Mouse (Mus musculus) right cerebral cortex, postnatal 14 days (tissue): ENCODE results near the gene Mipep.

ENCODE experiments used
- DNase-seq: peaks from one replicate; pipeline ENCODE4 v3.0.0; 2022

Gene Mipep

DNA sequence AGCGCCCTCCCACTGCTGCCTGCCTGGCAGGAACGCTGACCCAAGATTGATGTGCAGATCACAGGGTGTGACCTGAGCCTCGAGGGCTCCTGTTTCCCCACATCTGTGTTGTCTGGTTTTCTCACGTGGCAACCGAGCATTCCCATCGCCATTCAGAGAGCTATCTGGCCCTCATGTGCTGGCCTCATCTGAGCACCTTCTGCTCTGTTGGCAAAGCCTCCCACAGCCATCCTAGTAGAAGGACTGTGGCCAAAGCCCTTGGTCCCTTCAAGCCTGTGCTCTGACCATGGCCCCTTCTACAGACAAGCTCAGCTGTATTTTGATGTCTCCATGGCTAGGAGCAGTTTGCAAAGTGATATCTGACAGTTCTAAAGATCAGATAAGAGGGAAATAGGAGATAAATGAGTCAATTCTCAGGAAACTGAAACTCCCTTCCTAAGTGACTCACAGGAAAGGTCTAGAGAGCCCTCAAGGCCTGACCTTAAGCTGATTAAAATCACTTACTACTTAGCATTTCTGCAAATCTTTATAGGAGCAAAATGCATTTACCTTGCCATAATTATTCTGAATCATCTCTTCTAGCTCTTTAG is 101.1 kb downstream of the Mipep start:
- no peak for DNase-seq

DNA sequence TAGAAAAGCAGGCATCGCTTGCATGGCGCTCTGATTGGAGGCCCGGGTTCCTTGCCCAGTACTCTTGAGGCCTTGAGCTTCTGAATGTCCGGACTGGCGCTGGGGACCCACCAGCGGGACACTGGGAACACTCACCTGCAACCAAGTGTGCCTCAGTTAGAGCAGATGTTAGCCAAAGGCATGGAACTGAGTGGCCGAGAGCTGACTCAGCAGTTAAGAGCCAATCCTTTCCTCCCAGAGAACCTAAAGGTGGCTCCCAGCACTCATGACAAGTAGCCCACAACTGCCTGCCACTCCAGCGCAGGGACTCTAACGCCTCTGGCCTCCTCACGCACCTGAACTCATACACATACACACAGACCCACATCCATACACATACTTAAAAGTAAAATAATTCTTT is 109.5 kb downstream of the Mipep start:
- no peak for DNase-seq

DNA sequence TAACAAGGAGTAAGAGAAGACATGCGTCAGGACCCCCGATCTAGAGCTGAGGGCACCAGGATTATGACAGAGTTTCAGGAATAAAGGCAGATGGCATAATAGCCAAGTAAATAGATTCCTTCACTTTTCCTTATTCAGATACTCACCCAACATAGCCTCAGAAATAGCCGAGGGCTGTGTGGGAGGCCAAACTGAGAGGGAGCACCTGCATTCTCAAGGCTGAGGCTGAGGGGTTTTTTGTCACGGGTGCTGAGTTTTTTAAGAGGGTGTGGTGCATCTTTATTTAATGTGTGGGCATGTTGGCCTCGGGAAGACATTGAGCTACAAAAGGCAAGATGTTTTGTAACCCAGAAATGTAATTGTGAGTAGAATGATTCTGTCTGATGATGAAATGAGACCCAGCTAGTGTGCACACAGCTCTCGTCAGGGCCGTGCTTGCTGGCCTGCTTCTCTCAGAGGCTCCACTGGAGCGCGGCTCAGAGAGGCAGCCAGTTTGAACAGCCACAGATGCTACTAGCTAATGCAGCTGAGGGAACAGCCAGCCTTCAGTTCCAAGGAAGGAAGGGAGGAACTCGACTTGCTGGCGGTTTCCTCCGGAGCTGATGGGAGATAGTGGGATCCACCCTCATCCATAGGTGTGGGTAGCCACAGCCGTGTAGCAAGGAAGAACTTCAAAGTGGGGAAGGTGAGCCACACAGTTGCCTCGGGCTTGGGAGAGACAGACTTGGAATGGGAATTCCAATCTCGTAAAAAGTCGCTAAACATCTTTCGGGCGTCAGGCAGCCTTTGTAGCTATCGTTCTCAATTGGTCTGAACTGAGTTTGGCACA is 111.0 kb downstream of the Mipep start:
- DNase-seq = peak; percentile 38

DNA sequence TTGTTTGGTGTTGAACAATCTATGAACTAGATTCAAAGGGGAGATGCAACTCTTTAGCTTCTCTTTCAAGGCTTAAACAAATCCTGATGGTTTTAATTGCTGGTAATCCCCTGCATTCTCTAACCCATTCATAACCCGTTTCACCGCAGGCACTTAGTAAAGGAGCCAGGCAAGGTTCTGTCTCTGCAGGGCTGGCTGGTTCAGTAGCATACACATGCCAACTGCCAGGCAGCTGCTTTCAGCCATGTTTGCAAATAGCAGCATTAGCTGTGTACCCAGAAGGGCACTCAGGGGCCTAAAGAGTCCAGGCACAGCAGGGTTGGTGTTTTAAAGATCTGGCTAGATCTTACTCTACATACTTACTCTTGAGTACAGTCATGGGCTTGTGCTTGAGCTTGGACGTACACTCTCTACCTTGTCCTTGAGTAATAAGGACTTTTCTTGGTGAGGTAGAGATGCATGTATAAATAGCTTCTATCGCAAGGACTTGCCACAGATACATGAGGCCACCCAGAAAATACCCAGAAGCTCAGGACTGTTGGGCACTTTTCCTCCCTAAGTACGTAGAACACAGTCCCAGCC is 113.8 kb downstream of the Mipep start:
- DNase-seq = no peak

DNA sequence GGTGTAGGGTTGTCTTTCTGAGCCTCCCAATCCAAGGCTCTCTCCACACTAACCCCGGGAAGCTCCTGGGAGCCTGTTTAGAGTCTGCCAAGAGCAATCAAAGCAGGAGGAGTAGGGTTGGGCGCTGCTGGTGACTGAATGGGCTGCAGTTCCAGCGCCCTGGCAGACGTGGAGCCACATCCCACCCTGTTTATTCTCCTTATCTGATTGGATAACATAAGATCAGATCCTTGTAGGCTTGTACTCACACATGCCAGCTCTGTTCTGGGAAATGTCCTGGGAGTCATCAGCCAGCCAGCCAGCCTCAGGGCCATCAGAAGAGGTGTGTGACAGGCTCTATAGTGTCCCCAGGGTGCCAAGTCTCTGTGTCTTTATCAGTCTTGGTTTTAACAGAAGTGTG is 120.1 kb downstream of the Mipep start:
- no peak for DNase-seq

DNA sequence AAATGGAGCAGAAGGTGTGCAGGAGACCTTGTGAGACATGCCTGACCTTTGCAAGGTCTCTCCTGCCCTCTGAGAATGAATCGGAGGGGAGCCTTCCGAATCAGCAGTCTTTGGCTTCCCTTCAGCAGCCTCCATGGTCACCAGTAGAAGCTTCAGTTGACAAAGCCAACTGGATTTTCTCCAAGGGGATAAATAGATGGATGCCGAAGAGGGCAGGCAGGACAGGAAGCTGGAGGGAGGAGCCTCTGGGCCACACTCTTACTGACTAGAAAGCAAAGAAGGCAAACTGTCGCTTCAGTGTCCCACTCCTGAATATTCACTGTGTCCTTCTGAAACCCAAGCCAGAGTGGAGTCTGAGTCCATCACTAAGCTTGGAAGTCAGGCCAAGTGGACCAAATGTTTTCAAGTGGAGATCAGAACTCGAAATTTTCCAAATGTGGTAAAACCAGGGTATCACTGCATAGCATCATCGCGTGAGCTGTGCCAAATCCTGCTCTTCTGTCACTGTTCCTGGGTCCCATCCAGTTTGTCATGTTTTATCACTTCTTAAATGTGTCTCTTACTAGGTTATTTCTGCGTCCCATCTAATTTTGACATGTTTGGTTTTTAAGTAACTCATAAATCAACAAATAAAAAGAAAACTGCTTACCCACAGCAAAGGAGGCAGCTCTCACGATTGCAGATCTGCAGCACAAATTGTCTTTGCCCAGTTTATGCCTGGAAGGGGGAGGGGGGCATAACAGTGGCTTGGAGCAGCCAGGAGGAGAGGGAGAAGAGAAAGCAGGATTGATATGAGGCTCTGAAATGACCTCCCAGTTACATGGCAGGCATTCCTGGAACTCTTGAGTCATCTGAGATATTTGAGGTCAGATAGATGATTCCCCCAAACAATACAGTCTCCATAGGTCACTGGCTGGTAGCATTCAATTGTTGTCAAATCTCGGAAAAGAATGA is 122.3 kb downstream of the Mipep start:
- no peak for DNase-seq

DNA sequence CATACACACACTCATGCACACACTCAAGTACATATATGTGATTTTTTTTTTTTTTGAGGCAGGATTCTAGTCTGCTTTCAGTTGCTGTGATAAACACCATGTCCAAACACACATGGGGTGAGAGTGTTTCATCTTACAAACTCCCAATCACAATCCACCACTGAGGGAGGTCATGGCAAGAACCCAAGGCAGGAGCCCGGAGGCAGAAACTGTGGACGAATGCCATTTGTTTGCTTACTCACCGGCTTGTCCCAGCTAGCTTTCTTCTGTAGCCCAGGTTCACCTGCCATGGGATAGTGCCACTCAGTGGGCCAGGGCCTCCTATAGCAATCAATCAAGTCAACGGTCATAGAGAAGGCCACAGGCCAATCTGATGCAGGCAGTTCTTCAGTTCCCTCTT is 125.0 kb downstream of the Mipep start:
- DNase-seq = no peak

DNA sequence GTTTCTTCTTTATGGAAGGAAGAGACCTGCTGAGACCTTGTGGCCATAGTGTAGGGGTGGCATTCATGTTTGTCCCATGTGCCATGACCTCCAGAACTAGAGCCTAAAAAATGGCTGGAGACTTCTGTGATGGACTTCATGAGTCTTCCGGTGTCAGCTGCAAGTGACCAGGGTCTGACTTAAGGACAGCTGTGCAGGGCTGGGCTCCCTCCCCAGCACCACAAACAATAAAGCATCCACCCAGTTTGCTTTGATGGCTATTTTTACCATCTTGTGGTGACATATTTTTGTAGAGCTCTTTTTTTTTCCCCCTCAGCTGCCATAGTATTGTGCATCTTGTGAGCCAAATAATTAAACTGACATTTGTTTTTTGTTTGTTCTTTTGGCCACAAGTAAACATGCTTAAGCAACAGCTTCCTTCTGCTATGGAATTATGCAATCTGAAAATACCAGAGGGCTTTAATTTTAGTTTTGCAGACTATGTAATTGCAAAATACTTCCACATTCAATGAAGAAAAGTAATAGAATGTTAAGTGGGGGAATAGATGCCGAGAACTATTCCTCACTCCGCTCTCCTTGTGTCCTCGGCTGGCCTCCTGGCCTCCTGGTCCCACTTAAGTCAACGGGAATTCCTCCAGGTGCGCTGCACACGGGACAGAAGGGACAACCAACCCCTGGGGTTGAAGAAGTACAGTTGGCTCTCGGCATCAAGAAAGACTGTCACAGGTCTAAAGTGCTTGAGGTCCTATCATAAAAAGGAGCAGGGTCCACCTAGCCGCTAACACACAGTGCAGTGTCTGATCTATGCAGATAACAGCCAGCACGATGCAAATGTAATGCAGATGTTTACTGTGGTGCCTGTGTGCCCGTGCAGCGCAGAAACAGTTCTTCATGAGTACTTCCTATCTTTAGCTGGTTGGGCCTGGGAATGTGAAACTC is 126.4 kb downstream of the Mipep start:
- no peak for DNase-seq

DNA sequence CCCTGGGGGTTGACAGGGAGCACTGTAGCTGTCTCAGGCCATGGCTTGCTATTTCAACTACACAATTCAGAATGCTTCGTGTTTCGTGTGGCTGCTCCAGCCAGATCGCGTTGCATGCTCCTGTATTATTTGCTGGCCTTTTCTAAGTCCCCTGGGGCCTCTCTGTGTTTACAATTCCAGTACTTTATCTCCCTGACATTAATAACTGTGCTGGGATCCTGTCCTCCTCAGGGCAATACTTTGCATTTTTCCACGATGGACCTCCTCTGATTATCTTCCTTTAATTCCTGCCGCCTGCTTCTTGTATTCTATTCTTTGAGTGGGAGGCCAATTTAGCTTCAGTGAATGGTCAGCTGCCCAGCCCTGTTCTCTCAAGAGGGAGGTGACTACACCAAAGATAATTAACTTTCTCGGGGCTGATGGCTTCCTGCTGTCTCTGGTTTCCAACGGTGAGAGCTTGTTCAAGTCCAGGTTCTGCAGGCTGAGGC is 128.7 kb downstream of the Mipep start:
- DNase-seq = no peak

DNA sequence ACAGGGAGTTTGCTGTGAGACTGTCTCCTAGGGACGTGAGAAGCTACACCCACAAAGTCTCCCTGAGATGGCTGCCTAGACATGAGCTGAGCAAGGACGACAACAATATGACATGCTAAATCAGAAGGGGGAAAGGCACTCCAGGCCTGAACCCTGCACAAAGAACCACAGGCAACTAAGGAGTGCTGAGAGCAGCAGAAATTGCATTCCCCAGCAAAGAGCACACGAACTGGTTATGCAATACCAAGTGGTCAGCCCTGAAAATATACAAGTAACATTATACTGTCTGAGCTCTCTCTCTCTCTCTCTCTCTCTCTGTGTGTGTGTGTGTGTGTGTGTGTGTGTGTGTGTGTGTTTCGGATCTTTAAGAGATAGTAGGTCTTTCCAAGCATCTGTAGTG is 132.3 kb downstream of the Mipep start:
- DNase-seq = no peak

DNA sequence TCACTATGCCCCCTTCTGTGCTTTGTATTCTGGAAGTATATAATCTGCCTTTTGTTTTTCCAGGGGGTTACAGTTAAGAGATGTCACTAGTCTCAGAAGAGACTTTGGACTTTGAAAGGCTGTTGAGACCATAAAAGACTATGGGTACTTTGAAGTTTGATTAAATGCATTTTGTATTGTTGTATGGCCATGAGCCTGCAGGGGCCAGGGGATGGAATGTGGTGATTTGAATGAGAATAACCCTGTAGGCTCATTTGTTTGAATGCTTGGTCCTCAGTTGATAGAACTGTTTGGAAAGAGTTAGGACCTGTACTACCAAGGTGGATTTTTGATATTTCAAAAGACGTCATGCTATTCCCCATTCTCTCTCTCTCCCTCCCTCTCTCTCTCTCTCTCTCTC is 141.6 kb downstream of the Mipep start:
- no peak for DNase-seq

DNA sequence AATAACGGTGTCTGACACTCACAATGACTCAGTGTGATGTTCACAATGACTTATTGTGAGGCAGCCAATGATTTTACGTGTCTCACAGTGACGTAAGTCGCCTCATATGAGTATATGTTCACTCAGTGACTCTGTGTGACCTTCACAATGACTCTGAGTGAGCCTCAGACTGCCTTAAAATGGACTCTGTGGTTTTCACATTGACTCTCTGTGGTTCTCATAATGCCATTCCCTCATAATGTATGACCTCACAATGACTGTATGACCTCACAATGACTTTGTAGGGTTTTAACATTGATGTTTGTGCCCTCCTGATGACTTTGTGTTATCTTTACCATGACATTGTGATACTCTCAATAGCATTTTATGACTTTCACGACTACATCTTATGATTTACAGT is 151.3 kb downstream of the Mipep start:
- no peak for DNase-seq

DNA sequence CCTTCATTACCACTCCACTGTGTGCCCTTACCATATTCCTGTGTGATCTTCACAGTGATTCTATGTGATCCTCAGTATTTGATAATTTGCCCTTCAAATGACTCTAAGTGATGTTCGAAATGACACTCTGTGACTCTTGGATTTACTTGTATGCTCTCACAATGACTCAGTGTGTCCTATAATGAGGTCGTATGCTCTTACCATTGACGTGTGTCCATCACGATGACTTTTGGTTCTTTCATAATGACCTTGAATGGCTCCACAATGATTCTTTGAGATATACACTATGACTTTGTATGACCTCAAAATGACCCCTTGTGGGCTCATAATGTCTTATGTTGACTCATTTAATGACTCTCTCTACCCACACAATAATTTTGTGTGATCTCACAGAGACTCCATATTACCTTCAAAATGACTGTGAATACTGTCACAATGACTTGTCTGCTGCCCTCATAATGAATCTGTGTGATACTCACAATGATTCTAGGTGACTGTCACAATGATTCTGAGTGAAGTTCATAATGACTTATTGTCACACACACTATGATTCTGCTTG is 153.2 kb downstream of the Mipep start:
- DNase-seq = no peak
